Mouse (Mus musculus): ENCODE measurements around the gene Sin3b. TPM values are rescaled to one million over a fixed set of nuclear protein-coding genes. Genes with fewer than 3 reads are reported as not detected.

The Sin3b gene
- total and polyA plus RNA-seq, 2 experiments, result 47.9 to 86.9 TPM

DNA sequence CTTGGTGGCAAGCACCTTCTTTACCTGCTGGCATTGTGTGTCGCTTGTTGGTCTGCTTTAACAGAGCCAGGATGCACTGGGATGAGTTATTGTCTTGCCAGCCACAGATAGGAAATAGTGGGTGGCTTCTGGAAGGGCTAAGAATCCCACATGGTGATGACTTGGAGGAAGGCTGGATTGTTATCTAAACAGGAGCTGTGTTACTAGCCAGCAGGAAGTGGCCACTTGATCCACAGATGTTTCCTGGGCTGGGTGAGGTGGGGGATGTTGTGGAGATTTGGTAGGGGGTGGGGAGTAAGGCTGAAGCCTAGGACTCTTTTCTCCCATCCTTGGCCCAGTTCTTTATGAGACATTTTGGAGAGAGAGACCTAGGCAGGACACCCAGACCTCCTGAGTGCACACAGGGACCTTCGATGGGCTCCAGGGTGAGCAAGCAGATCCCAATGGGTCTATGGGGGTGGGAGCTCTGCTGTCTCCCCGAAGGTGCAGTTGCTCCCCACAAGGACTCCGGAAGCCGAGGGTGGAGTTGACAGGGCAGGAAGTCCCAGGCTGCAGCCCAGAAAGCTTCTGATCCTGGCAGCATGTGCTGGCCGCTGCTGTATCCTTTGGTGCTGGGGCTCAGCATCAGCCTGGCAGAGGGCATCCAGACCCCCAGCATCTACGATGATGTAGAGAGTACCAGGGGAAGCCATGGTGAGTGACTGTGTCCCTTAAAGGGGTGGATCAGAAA is 38.4 kb downstream of the Sin3b start, which contains the start of gene F2rl3:
Gene F2rl3 (plus strand): TSS at position 559 of the 730 bp plus-strand sequence.
- Histone ChIP-seq H3K79me2 (ENCODE audit: control insufficient read depth, insufficient read depth, low read length) (no peaks in the 10 kb centered on the region), H3K9ac (ENCODE audit: low read depth, low read length) (no peak within 1 kb of the TSS), H3K36me3 (ENCODE audit: control insufficient read depth, insufficient read depth, low read length) (peaks cover 12% of the 10 kb centered on the region; the same call in 1 of the 2 replicates), H3K4me1 (ENCODE audit: control insufficient read depth, insufficient read depth, low read length) (no peaks in the 10 kb centered on the region), H3K27me3 (ENCODE audit: control insufficient read depth, insufficient read depth, low read length) (no peaks in the 10 kb centered on the region), H3K4me3 (ENCODE audit: insufficient read depth, low read depth, low read length) (no peak within 1 kb of the TSS), H3K27ac (replicated peaks; ENCODE audit: insufficient read depth, low read depth, low read length) (no peak within 1 kb of the TSS)
- DNase-seq (ENCODE audit: extremely low read depth, low read depth, low spot score), result no peak
- WGBS, result 71% methylated on average over 7 of the region's 7 CpGs
- TF ChIP-seq CTCF (IDR thresholded peaks at IDR 0.05; ENCODE audit: low read depth, low read length) (no peak), POLR2A (IDR thresholded peaks at IDR 0.05; ENCODE audit: extremely low read depth, insufficient read depth, low read length) (no peak)

- no peak overlapping the region for H3K4me3 ChIP-seq (ENCODE audit: insufficient read depth, low read depth, low read length)
- no peaks in the 10 kb centered on the region for H3K79me2 ChIP-seq (ENCODE audit: control insufficient read depth, insufficient read depth, low read length)
- H3K9ac ChIP-seq (ENCODE audit: low read depth, low read length), result no peak overlapping the region
- H3K27me3 ChIP-seq (ENCODE audit: control insufficient read depth, insufficient read depth, low read length), result no peaks in the 10 kb centered on the region
- no peak for DNase-seq (ENCODE audit: extremely low read depth, low read depth, low spot score)
- no peak overlapping the region for H3K27ac ChIP-seq (replicated peaks; ENCODE audit: insufficient read depth, low read depth, low read length)
- no peak for TF ChIP-seq POLR2A (IDR thresholded peaks at IDR 0.05; ENCODE audit: extremely low read depth, insufficient read depth, low read length)
- no peak for TF ChIP-seq CTCF (IDR thresholded peaks at IDR 0.05; ENCODE audit: low read depth, low read length)
- peaks cover 6% of the 10 kb centered on the region; the same call in 1 of the 2 replicates for H3K36me3 ChIP-seq (ENCODE audit: control insufficient read depth, insufficient read depth, low read length)
- WGBS, result 87% methylated on average over 12 of the region's 12 CpGs
- H3K4me1 ChIP-seq (ENCODE audit: control insufficient read depth, insufficient read depth, low read length), result no peaks in the 10 kb centered on the region
Observed at GRCm38 (mm10) chr8:72762306-72762705, 39.2 kb downstream of the Sin3b start.

DNA sequence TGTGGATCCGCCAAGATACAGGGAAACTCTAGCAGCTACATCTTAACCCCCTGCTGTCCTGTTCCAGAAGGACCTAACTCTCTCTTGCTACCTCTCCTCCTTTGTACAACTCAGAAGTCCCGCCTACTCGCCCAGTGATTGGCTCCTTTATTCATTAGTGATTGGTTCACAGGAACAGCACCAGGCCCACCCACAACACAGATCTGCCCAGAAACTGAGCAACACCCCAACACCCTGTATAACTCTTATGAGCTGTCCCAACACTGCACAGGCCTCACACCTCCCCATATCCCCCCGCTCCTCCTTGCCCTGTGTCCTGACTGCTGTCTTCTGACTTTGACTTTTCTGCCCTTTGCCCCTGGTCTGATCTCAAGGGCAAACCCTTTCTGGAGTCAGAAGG is 42.6 kb downstream of the Sin3b start:
- Histone ChIP-seq H3K9ac (ENCODE audit: low read depth, low read length) (no peak overlapping the region), H3K27me3 (ENCODE audit: control insufficient read depth, insufficient read depth, low read length) (no peaks in the 10 kb centered on the region), H3K36me3 (ENCODE audit: control insufficient read depth, insufficient read depth, low read length) (no peaks in the 10 kb centered on the region), H3K4me1 (ENCODE audit: control insufficient read depth, insufficient read depth, low read length) (no peaks in the 10 kb centered on the region), H3K79me2 (ENCODE audit: control insufficient read depth, insufficient read depth, low read length) (no peaks in the 10 kb centered on the region), H3K4me3 (ENCODE audit: insufficient read depth, low read depth, low read length) (no peak overlapping the region), H3K27ac (replicated peaks; ENCODE audit: insufficient read depth, low read depth, low read length) (no peak overlapping the region)
- DNase-seq (ENCODE audit: extremely low read depth, low read depth, low spot score), result no peak
- no peak for TF ChIP-seq CTCF (IDR thresholded peaks at IDR 0.05; ENCODE audit: low read depth, low read length)
- TF ChIP-seq POLR2A (IDR thresholded peaks at IDR 0.05; ENCODE audit: extremely low read depth, insufficient read depth, low read length), result no peak
- WGBS, result 87% methylated on average over 4 of the region's 4 CpGs

- H3K27ac ChIP-seq (replicated peaks; ENCODE audit: insufficient read depth, low read depth, low read length), result no peak overlapping the region
- no peaks in the 10 kb centered on the region for H3K79me2 ChIP-seq (ENCODE audit: control insufficient read depth, insufficient read depth, low read length)
- no peaks in the 10 kb centered on the region for H3K4me1 ChIP-seq (ENCODE audit: control insufficient read depth, insufficient read depth, low read length)
- H3K9ac ChIP-seq (ENCODE audit: low read depth, low read length), result no peak overlapping the region
- no peaks in the 10 kb centered on the region for H3K27me3 ChIP-seq (ENCODE audit: control insufficient read depth, insufficient read depth, low read length)
- no peak for DNase-seq (ENCODE audit: extremely low read depth, low read depth, low spot score)
- H3K36me3 ChIP-seq (ENCODE audit: control insufficient read depth, insufficient read depth, low read length), result no peaks in the 10 kb centered on the region
- no peak overlapping the region for H3K4me3 ChIP-seq (ENCODE audit: insufficient read depth, low read depth, low read length)
- TF ChIP-seq POLR2A (IDR thresholded peaks at IDR 0.05; ENCODE audit: extremely low read depth, insufficient read depth, low read length) (no peak), CTCF (IDR thresholded peaks at IDR 0.05; ENCODE audit: low read depth, low read length) (no peak)
- 45% methylated on average over 7 of the region's 7 CpGs for WGBS
Observed at GRCm38 (mm10) chr8:72766777-72767176, 43.7 kb downstream of the Sin3b start.

- Histone ChIP-seq H3K36me3 (ENCODE audit: control insufficient read depth, insufficient read depth, low read length) (no peaks in the 10 kb centered on the region), H3K9ac (ENCODE audit: low read depth, low read length) (no peak overlapping the region), H3K79me2 (ENCODE audit: control insufficient read depth, insufficient read depth, low read length) (no peaks in the 10 kb centered on the region), H3K4me3 (ENCODE audit: insufficient read depth, low read depth, low read length) (no peak overlapping the region), H3K4me1 (ENCODE audit: control insufficient read depth, insufficient read depth, low read length) (no peaks in the 10 kb centered on the region), H3K27ac (replicated peaks; ENCODE audit: insufficient read depth, low read depth, low read length) (no peak overlapping the region), H3K27me3 (ENCODE audit: control insufficient read depth, insufficient read depth, low read length) (no peaks in the 10 kb centered on the region)
- TF ChIP-seq POLR2A (IDR thresholded peaks at IDR 0.05; ENCODE audit: extremely low read depth, insufficient read depth, low read length) (no peak), CTCF (IDR thresholded peaks at IDR 0.05; ENCODE audit: low read depth, low read length) (no peak)
- WGBS, result 39% methylated on average over 1 of the region's 1 CpGs
- no peak for DNase-seq (ENCODE audit: extremely low read depth, low read depth, low spot score)
Observed at GRCm38 (mm10) chr8:72777797-72778196, 54.7 kb downstream of the Sin3b start.

DNA sequence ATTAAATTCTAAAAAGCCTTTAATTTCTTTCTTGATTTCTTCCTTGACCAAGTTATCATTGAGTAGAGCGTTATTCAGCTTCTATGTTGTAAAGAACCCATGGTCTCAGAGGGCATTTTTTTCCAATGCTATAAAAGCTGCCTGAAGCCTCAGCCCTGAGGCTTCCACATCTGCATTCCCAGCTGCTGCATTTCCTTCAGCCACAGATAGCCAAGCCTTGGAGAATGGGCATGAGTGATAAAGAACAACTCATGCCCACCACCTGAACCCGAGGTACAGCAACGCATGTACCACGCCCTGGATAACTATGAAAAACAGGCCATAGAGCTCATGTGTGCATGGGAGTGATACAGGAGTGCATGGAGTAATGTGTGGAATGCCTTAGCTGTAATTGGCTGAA is 57.6 kb downstream of the Sin3b start:
- no peak overlapping the region for H3K4me3 ChIP-seq (ENCODE audit: insufficient read depth, low read depth, low read length)
- H3K4me1 ChIP-seq (ENCODE audit: control insufficient read depth, insufficient read depth, low read length), result no peaks in the 10 kb centered on the region
- H3K36me3 ChIP-seq (ENCODE audit: control insufficient read depth, insufficient read depth, low read length), result no peaks in the 10 kb centered on the region
- H3K9ac ChIP-seq (ENCODE audit: low read depth, low read length), result no peak overlapping the region
- TF ChIP-seq CTCF (IDR thresholded peaks at IDR 0.05; ENCODE audit: low read depth, low read length), result no peak
- TF ChIP-seq POLR2A (IDR thresholded peaks at IDR 0.05; ENCODE audit: extremely low read depth, insufficient read depth, low read length), result no peak
- no peaks in the 10 kb centered on the region for H3K27me3 ChIP-seq (ENCODE audit: control insufficient read depth, insufficient read depth, low read length)
- H3K79me2 ChIP-seq (ENCODE audit: control insufficient read depth, insufficient read depth, low read length), result no peaks in the 10 kb centered on the region
- no peak for DNase-seq (ENCODE audit: extremely low read depth, low read depth, low spot score)
- no peak overlapping the region for H3K27ac ChIP-seq (replicated peaks; ENCODE audit: insufficient read depth, low read depth, low read length)
- WGBS, result 96% methylated on average over 4 of the region's 4 CpGs
